Comparison of ENCODE assay signal across 10 mouse cellular contexts in the genomic region with DNA sequence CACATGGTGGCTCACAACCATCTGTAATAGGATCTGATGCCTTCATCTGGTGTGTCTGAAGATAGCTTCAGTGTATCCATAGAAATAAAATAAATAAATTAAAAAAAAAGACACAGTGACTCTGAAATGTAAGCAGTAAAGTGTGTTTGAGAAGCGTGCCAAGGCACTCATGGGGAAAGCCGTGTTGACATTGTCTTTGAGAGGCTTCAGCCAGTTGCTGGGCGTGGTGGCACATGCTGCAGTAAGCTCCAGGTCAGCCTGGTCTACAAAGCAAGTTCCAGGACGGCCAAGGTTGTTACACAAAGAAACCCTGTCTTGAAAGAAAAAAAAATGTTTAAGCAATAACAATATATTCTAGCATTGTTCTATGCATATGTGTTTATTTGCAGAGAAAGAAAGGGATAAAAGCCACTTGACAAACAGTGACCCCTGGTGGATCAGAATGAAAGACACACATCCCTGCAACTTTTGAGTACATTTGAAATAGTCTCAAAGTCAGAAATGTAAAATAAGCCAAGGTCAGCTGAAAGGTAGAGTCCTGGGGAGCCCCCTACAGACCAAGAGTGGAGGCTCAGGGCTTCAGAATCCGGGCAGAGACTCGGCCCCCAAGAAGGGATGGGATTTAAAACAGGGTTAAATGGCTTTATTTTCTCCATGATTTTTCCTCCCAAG. TPM values are rescaled to one million over a fixed set of nuclear protein-coding genes. Genes with fewer than 3 reads are reported as not detected.
DNase-seq lines count a peak whose midpoint lies in the region; ATAC-seq and TF ChIP-seq lines count a peak whose summit lies in the region.
"Had no signal": no experiment of that assay in that cellular context is flagged by ENCODE, and none has a peak within 500 bp of the region (broad histone marks: within the 10 kb centered on the region; RNA-seq: fewer than 3 reads in every experiment).

No protein-coding gene starts in this region.

- DNase-seq in heart, postnatal 0 days (ENCODE audit: low spot score) = peak; percentile 44
- no peak for DNase-seq in heart, postnatal 36 days
- peak; percentile 12 to 25 for DNase-seq in B cell, adult 2 months
- DNase-seq in lung, postnatal 14 days = peak; percentile 33
- DNase-seq in ovary, postnatal 10 days (ENCODE audit: low spot score) = no peak
- DNase-seq in frontal cortex, postnatal 14 days (ENCODE audit: low spot score in 2 of 2) = no peak
- DNase-seq in layer of hippocampus, adult 8-10 months (ENCODE audit: low spot score in 2 of 2) = no peak

- peaks cover 27% of the 10 kb centered on the region for H3K36me3 ChIP-seq in heart, postnatal 0 days (replicated peaks; ENCODE audit: control insufficient read depth, insufficient read depth, low read length)

- 71% methylated on average over 6 of the region's 6 CpGs for WGBS in heart, postnatal 0 days
- WGBS in bone marrow, adult 2 months = 59% methylated on average over 6 of the region's 6 CpGs

- no peaks in the 10 kb centered on the region for H3K27me3 ChIP-seq in heart, postnatal 0 days (ENCODE audit: control insufficient read depth, insufficient read depth, low read length)
- H3K27me3 ChIP-seq: heart, embryonic 15.5 days had no signal

- no peak for TF ChIP-seq EP300 in heart, postnatal 0 days (IDR thresholded peaks at IDR 0.05; ENCODE audit: low read depth)

- intact Hi-C loops in heart, postnatal 36 days (cut with DNase I) = loop anchor here (10.0 kb wide), 1 partner anchor 322 kb away; no protein-coding TSS in a partner anchor

- TF ChIP-seq POLR2A in bone marrow, adult 2 months (IDR thresholded peaks at IDR 0.05; ENCODE audit: borderline replicate concordance, control insufficient read depth, low read depth, low read length) = no peak

- peak; percentile 55 for TF ChIP-seq CTCF in heart, postnatal 0 days (IDR thresholded peaks at IDR 0.05; ENCODE audit: low read depth)
- peak; percentile 22; the same call in 1 of the 2 replicates for TF ChIP-seq CTCF in bone marrow, adult 2 months (IDR thresholded peaks at IDR 0.05; ENCODE audit: control insufficient read depth, insufficient read depth, low read length)

- H3K9ac ChIP-seq in heart, postnatal 0 days (replicated peaks; ENCODE audit: low read depth, low read length) = no peak overlapping the region
- H3K9ac ChIP-seq: heart, embryonic 15.5 days had no signal

- no peaks in the 10 kb centered on the region for H3K9me3 ChIP-seq in heart, postnatal 0 days (replicated peaks; ENCODE audit: control insufficient read depth, low read length)
- H3K9me3 ChIP-seq: heart, embryonic 15.5 days; midbrain, embryonic 10.5 days had no signal

- ATAC-seq in heart, postnatal 0 days (ENCODE audit: insufficient read depth, low read depth) = no peak

- H3K27ac ChIP-seq in heart, postnatal 0 days (ENCODE audit: low read depth) = no peak overlapping the region
- no peak overlapping the region for H3K27ac ChIP-seq in bone marrow, adult 2 months (ENCODE audit: control insufficient read depth, insufficient read depth, low read depth, low read length, poor library complexity)
- H3K27ac ChIP-seq: heart, embryonic 15.5 days; midbrain, embryonic 10.5 days had no signal

- no peak overlapping the region for H3K4me3 ChIP-seq in heart, postnatal 0 days (ENCODE audit: low read depth, low read length)
- H3K4me3 ChIP-seq in bone marrow, adult 2 months (replicated peaks; ENCODE audit: control insufficient read depth, low read depth, low read length) = no peak overlapping the region
- H3K4me3 ChIP-seq: heart, embryonic 15.5 days; midbrain, embryonic 10.5 days had no signal

- H3K4me1 ChIP-seq in heart, postnatal 0 days (ENCODE audit: control insufficient read depth, insufficient read depth) = no peaks in the 10 kb centered on the region
- peaks cover 2% of the 10 kb centered on the region; the same call in 1 of the 2 replicates for H3K4me1 ChIP-seq in bone marrow, adult 2 months (ENCODE audit: control insufficient read depth, insufficient read depth, low read length)
- H3K4me1 ChIP-seq: heart, embryonic 15.5 days; midbrain, embryonic 10.5 days had no signal

- H3K4me2 ChIP-seq in heart, postnatal 0 days (ENCODE audit: low read depth, low read length) = no peak overlapping the region
- H3K4me2 ChIP-seq: heart, embryonic 15.5 days had no signal

RNA-seq across cellular contexts. Expression of gene Hp, which starts 14.3 kb away (rescaled TPM):
- total RNA-seq in heart, postnatal 0 days (2014; rRNA removed; ENCODE audit: low replicate concordance) = 2.0 TPM in 2 replicates
- polyA plus RNA-seq in heart, postnatal 0 days (2015; fragmentation: Nextera tagmentation; extraction: Ambion mirVana) = 1.2 and 3.6 TPM in 2 replicates
- 1 to 10 TPM; 4.2 to 6.4 TPM for total RNA-seq in heart, postnatal 36 days (2021)
- polyA plus RNA-seq in bone marrow, adult 2 months (2011; ENCODE audit: insufficient read depth, insufficient read length, low replicate concordance, missing spikeins) = 219 and 732 TPM in 2 replicates
- total RNA-seq in layer of hippocampus, adult 8-10 months (2022) = under 1 TPM in 3 of 4 experiments, not detected in 1; 0.38 to 0.57 (median 0.41) TPM

RNA-seq across cellular contexts. Expression of gene Dhodh, which starts 15.2 kb away (rescaled TPM):
- 47.8 and 77.9 TPM in 2 replicates for total RNA-seq in heart, postnatal 0 days (2014; rRNA removed; ENCODE audit: low replicate concordance)
- polyA plus RNA-seq in heart, postnatal 0 days (2015; fragmentation: Nextera tagmentation; extraction: Ambion mirVana) = 25.7 and 26.4 TPM in 2 replicates
- total RNA-seq in heart, postnatal 36 days (2021) = 10 to 100 TPM; 16.1 to 17.0 TPM
- 5.0 and 12.8 TPM in 2 replicates for polyA plus RNA-seq in bone marrow, adult 2 months (2011; ENCODE audit: insufficient read depth, insufficient read length, low replicate concordance, missing spikeins)
- total RNA-seq in layer of hippocampus, adult 8-10 months (2022) = 10 to 100 TPM; 24.0 to 31.5 (median 26.5) TPM

RNA-seq across cellular contexts. Expression of gene Pkd1l3, which starts 21.1 kb away (rescaled TPM):
- total RNA-seq in heart, postnatal 0 days (2014; rRNA removed; ENCODE audit: low replicate concordance) = 0.15 TPM in 1 of 2 replicates, not detected in the other
- 0.01 TPM in 1 of 2 replicates, not detected in the other for polyA plus RNA-seq in heart, postnatal 0 days (2015; fragmentation: Nextera tagmentation; extraction: Ambion mirVana)
- not detected for total RNA-seq in heart, postnatal 36 days (2021)
- 3.9 and 8.3 TPM in 2 replicates for polyA plus RNA-seq in bone marrow, adult 2 months (2011; ENCODE audit: insufficient read depth, insufficient read length, low replicate concordance, missing spikeins)
- total RNA-seq in layer of hippocampus, adult 8-10 months (2022) = 1 to 10 TPM; 1.3 to 4.1 (median 3.6) TPM

RNA-seq across cellular contexts. Expression of gene Txnl4b, which starts 27.6 kb away (rescaled TPM):
- 4.1 and 13.2 TPM in 2 replicates for total RNA-seq in heart, postnatal 0 days (2014; rRNA removed; ENCODE audit: low replicate concordance)
- polyA plus RNA-seq in heart, postnatal 0 days (2015; fragmentation: Nextera tagmentation; extraction: Ambion mirVana) = 17.8 and 19.0 TPM in 2 replicates
- total RNA-seq in heart, postnatal 36 days (2021) = 1 to 10 TPM; 4.2 to 4.8 TPM
- polyA plus RNA-seq in bone marrow, adult 2 months (2011; ENCODE audit: insufficient read depth, insufficient read length, low replicate concordance, missing spikeins) = 7.0 and 16.2 TPM in 2 replicates
- 10 to 100 TPM; 14.8 to 21.0 (median 15.3) TPM for total RNA-seq in layer of hippocampus, adult 8-10 months (2022)

RNA-seq across cellular contexts. Expression of gene Dhx38, which starts 27.6 kb away (rescaled TPM):
- 10.8 and 21.9 TPM in 2 replicates for total RNA-seq in heart, postnatal 0 days (2014; rRNA removed; ENCODE audit: low replicate concordance)
- polyA plus RNA-seq in heart, postnatal 0 days (2015; fragmentation: Nextera tagmentation; extraction: Ambion mirVana) = 6.8 and 7.3 TPM in 2 replicates
- 10 to 100 TPM; 12.3 to 12.6 TPM for total RNA-seq in heart, postnatal 36 days (2021)
- 13.6 and 27.3 TPM in 2 replicates for polyA plus RNA-seq in bone marrow, adult 2 months (2011; ENCODE audit: insufficient read depth, insufficient read length, low replicate concordance, missing spikeins)
- total RNA-seq in layer of hippocampus, adult 8-10 months (2022) = 10 to 100 TPM; 23.5 to 26.8 (median 26.1) TPM

Comparison
In these comparisons a context has a peak if more than half of its experiments do, and no peak if none do; other contexts are left out.
1. DNase-seq: peak in heart, postnatal 0 days (single experiment), B cell, adult 2 months (2 of 2) and lung, postnatal 14 days (single experiment); none in heart, postnatal 36 days (0 of 2), ovary, postnatal 10 days (single experiment), frontal cortex, postnatal 14 days (0 of 2) and layer of hippocampus, adult 8-10 months (0 of 2).